In genomic region chr2:27428071-27428470, GRCm38 (mm10) we compare ENCODE assay signal across 9 mouse cellular contexts. TPM values are rescaled to one million over a fixed set of nuclear protein-coding genes. Genes with fewer than 3 reads are reported as not detected.
DNase-seq lines count a peak whose midpoint lies in the region; ATAC-seq and TF ChIP-seq lines count a peak whose summit lies in the region.
"Had no signal": no experiment of that assay in that cellular context is flagged by ENCODE, and none has a peak within 500 bp of the region (broad histone marks: within the 10 kb centered on the region; RNA-seq: fewer than 3 reads in every experiment).

No protein-coding gene starts in this region.

- 0% methylated on average over 4 of the region's 4 CpGs for WGBS in kidney, embryonic 16.5 days
- WGBS in liver, adult 2 months = 0% methylated on average over 4 of the region's 4 CpGs
- 0% methylated on average over 4 of the region's 4 CpGs for WGBS in neural tube, embryonic 11.5 days
- WGBS in stomach, embryonic 16.5 days = under 1% methylated on average over 4 of the region's 4 CpGs

- H3K36me3 ChIP-seq in kidney, embryonic 16.5 days (ENCODE audit: insufficient read depth, low read length) = no peaks in the 10 kb centered on the region
- H3K36me3 ChIP-seq in liver, adult 2 months (ENCODE audit: control insufficient read depth, insufficient read depth, low read length) = no peaks in the 10 kb centered on the region
- H3K36me3 ChIP-seq in neural tube, embryonic 11.5 days (ENCODE audit: control insufficient read depth, insufficient read depth, low read length) = no peaks in the 10 kb centered on the region
- H3K36me3 ChIP-seq in stomach, embryonic 16.5 days (ENCODE audit: control insufficient read depth, insufficient read depth, low read length) = no peaks in the 10 kb centered on the region
- H3K36me3 ChIP-seq: embryonic facial prominence, embryonic 12.5 days had no signal

- peak; percentile 92 to 94 for DNase-seq in B cell, adult 2 months
- peak; percentile 91 for DNase-seq in adrenal gland, postnatal 10 days
- peak; percentile 83 for DNase-seq in embryo, embryonic 11.5 days (ENCODE audit: low read depth, low spot score)
- peak; percentile 76 to 85 for DNase-seq in gastrocnemius, postnatal 4 days (ENCODE audit: low spot score in 2 of 2)
- peak; percentile 58 for DNase-seq in liver, adult 2 months (ENCODE audit: extremely low read depth, low read depth, low spot score)
- peak; percentile 91 for DNase-seq in neural tube, embryonic 11.5 days (ENCODE audit: low spot score)

- no peak overlapping the region for H3K4me2 ChIP-seq in kidney, embryonic 16.5 days (replicated peaks; ENCODE audit: low read depth, low read length)
- no peak overlapping the region for H3K4me2 ChIP-seq in neural tube, embryonic 11.5 days (ENCODE audit: low read depth)
- H3K4me2 ChIP-seq in stomach, embryonic 16.5 days (ENCODE audit: low read depth, low read length) = peak overlapping the region; percentile 98; the same call in 1 of the 2 replicates

- H3K9me3 ChIP-seq in kidney, embryonic 16.5 days (ENCODE audit: low read length) = no peaks in the 10 kb centered on the region
- no peaks in the 10 kb centered on the region for H3K9me3 ChIP-seq in neural tube, embryonic 11.5 days (ENCODE audit: control insufficient read depth, low read length)
- H3K9me3 ChIP-seq in stomach, embryonic 16.5 days (replicated peaks; ENCODE audit: control insufficient read depth, low read length) = no peaks in the 10 kb centered on the region
- H3K9me3 ChIP-seq: embryonic facial prominence, embryonic 12.5 days had no signal

- no peaks in the 10 kb centered on the region for H3K27me3 ChIP-seq in kidney, embryonic 16.5 days (ENCODE audit: insufficient read depth, low read length)
- H3K27me3 ChIP-seq in liver, adult 2 months (ENCODE audit: control insufficient read depth, insufficient read depth, low read length) = no peaks in the 10 kb centered on the region
- no peaks in the 10 kb centered on the region for H3K27me3 ChIP-seq in neural tube, embryonic 11.5 days (ENCODE audit: control insufficient read depth, insufficient read depth, low read length)
- no peaks in the 10 kb centered on the region for H3K27me3 ChIP-seq in stomach, embryonic 16.5 days (ENCODE audit: control insufficient read depth, insufficient read depth, low read length)
- H3K27me3 ChIP-seq: embryonic facial prominence, embryonic 12.5 days had no signal

- TF ChIP-seq CTCF in liver, adult 2 months (IDR thresholded peaks at IDR 0.05; ENCODE audit: low read depth, low read length) = peak; percentile 95

- peaks cover 30% of the 10 kb centered on the region for H3K79me2 ChIP-seq in liver, adult 2 months (ENCODE audit: control insufficient read depth, insufficient read depth, low read length)

- no peak overlapping the region for H3K27ac ChIP-seq in kidney, embryonic 16.5 days (ENCODE audit: low read length)
- H3K27ac ChIP-seq in liver, adult 2 months (replicated peaks; ENCODE audit: insufficient read depth, low read depth, low read length) = no peak overlapping the region
- H3K27ac ChIP-seq in neural tube, embryonic 11.5 days (ENCODE audit: low read depth, low read length) = no peak overlapping the region
- H3K27ac ChIP-seq in stomach, embryonic 16.5 days (ENCODE audit: low read length) = no peak overlapping the region
- H3K27ac ChIP-seq: embryonic facial prominence, embryonic 12.5 days had no signal

- peaks cover 30% of the 10 kb centered on the region for H3K4me1 ChIP-seq in kidney, embryonic 16.5 days (ENCODE audit: insufficient read depth, low read length)
- H3K4me1 ChIP-seq in liver, adult 2 months (ENCODE audit: control insufficient read depth, insufficient read depth, low read length) = peaks cover 16% of the 10 kb centered on the region
- peaks cover 21% of the 10 kb centered on the region for H3K4me1 ChIP-seq in neural tube, embryonic 11.5 days (ENCODE audit: control insufficient read depth, insufficient read depth, low read length)
- peaks cover 26% of the 10 kb centered on the region for H3K4me1 ChIP-seq in stomach, embryonic 16.5 days (ENCODE audit: control insufficient read depth, insufficient read depth, low read length)

- ATAC-seq in kidney, embryonic 16.5 days (ENCODE audit: low FRiP score, low TSS enrichment) = 0 out of 2 replicates have a peak, but pooled peaks have one; percentile 2
- no peak for ATAC-seq in neural tube, embryonic 11.5 days (ENCODE audit: insufficient read depth, low FRiP score, low TSS enrichment)
- no peak for ATAC-seq in stomach, embryonic 16.5 days (ENCODE audit: insufficient read depth, low FRiP score)

- H3K9ac ChIP-seq in kidney, embryonic 16.5 days (replicated peaks; ENCODE audit: low read length) = no peak overlapping the region
- no peak overlapping the region for H3K9ac ChIP-seq in liver, adult 2 months (ENCODE audit: low read depth, low read length)
- H3K9ac ChIP-seq in neural tube, embryonic 11.5 days (ENCODE audit: low read length) = no peak overlapping the region
- peak overlapping the region; percentile 16; the same call in 1 of the 2 replicates for H3K9ac ChIP-seq in stomach, embryonic 16.5 days (ENCODE audit: low read length)
- H3K9ac ChIP-seq: embryonic facial prominence, embryonic 12.5 days had no signal

- TF ChIP-seq POLR2A in liver, adult 2 months (IDR thresholded peaks at IDR 0.05; ENCODE audit: extremely low read depth, insufficient read depth, low read length) = no peak

- H3K4me3 ChIP-seq in kidney, embryonic 16.5 days (ENCODE audit: low read length) = no peak overlapping the region
- no peak overlapping the region for H3K4me3 ChIP-seq in liver, adult 2 months (ENCODE audit: insufficient read depth, low read depth, low read length)
- H3K4me3 ChIP-seq in neural tube, embryonic 11.5 days (ENCODE audit: low read depth, low read length) = no peak overlapping the region
- no peak overlapping the region for H3K4me3 ChIP-seq in stomach, embryonic 16.5 days (replicated peaks; ENCODE audit: low read length)
- H3K4me3 ChIP-seq: embryonic facial prominence, embryonic 12.5 days had no signal

RNA-seq across cellular contexts. Expression of gene Vav2, which starts 1.2 kb away (rescaled TPM):
- 10 to 100 TPM; 21.5 to 29.6 TPM for total RNA-seq in adrenal gland, postnatal 10 days (2021)
- 10 to 100 TPM; 11.2 to 11.6 TPM for total RNA-seq in gastrocnemius, postnatal 4 days (2021)
- 7.1 TPM in 2 replicates for polyA plus RNA-seq in kidney, embryonic 16.5 days (2015; fragmentation: Nextera tagmentation; extraction: Ambion mirVana)
- 17.6 and 22.1 TPM in 2 replicates for total RNA-seq in liver, adult 2 months (2014; rRNA removed)
- 25.1 and 26.0 TPM in 2 replicates for polyA plus RNA-seq in liver, adult 2 months (2012; rRNA removed)
- polyA plus RNA-seq in neural tube, embryonic 11.5 days (2014; fragmentation: Nextera tagmentation; extraction: Ambion mirVana) = 15.0 and 17.3 TPM in 2 replicates
- polyA plus RNA-seq in stomach, embryonic 16.5 days (2015; fragmentation: Nextera tagmentation; extraction: Ambion mirVana) = 6.5 and 6.8 TPM in 2 replicates

RNA-seq across cellular contexts. Expression of gene Brd3os, which starts 14.1 kb away (rescaled TPM):
- 1 to 10 TPM; 4.8 to 5.7 TPM for total RNA-seq in adrenal gland, postnatal 10 days (2021)
- total RNA-seq in gastrocnemius, postnatal 4 days (2021) = 1 to 10 TPM; 1.6 to 2.9 TPM
- 13.1 and 13.7 TPM in 2 replicates for polyA plus RNA-seq in kidney, embryonic 16.5 days (2015; fragmentation: Nextera tagmentation; extraction: Ambion mirVana)
- total RNA-seq in liver, adult 2 months (2014; rRNA removed) = 0.09 and 0.40 TPM in 2 replicates
- 0.61 and 0.82 TPM in 2 replicates for polyA plus RNA-seq in liver, adult 2 months (2012; rRNA removed)
- 15.8 and 16.2 TPM in 2 replicates for polyA plus RNA-seq in neural tube, embryonic 11.5 days (2014; fragmentation: Nextera tagmentation; extraction: Ambion mirVana)
- polyA plus RNA-seq in stomach, embryonic 16.5 days (2015; fragmentation: Nextera tagmentation; extraction: Ambion mirVana) = 7.6 and 7.7 TPM in 2 replicates
